Mouse (Mus musculus): ENCODE results near the gene Gpc5. TPM values are rescaled to one million over a fixed set of nuclear protein-coding genes. Genes with fewer than 3 reads are reported as not detected.
A peak's percentile ranks its signal among the peaks of the same experiment; 100 is the strongest.
"Not testable (repeated sequence)": the region's sequence is repeated elsewhere in the genome, so short reads cannot be mapped to it uniquely, and the experiment has no call there.

The Gpc5 gene
- polyA plus RNA-seq, 1 experiment, result 0.15 TPM

DNA sequence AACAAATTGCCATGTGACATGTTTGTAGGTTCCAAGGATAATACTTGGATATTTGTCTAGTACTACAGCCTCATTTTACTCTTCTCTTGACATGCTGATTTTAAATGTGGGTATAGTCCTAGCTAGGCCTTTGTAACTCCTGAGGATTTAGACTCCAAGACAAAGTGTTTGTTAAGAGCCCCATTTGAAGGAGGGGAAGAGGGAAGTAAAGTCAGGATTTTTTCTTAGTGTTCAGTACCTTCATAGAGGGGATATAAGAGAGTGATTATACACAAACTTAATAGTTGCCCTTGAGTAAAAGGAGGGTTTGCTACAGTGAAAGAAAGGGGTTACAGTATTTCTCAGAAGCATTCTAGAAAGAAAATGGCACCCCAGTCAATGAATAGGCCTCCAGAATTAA lies 42.2 kb upstream of the Gpc5 start:
- Histone ChIP-seq H3K27ac (ENCODE audit: control insufficient read depth, insufficient read depth, low read depth, low read length) (no peak overlapping the region), H3K4me3 (ENCODE audit: control insufficient read depth, low read depth, low read length) (no peak overlapping the region), H3K36me3 (ENCODE audit: control insufficient read depth, insufficient read depth, low read length) (0 out of 2 replicates have a peak, but pooled peaks cover 1% of the 10 kb centered on the region), H3K4me1 (ENCODE audit: control insufficient read depth, insufficient read depth, low read length) (no peaks in the 10 kb centered on the region), H3K27me3 (ENCODE audit: control insufficient read depth, insufficient read depth, low read length) (no peaks in the 10 kb centered on the region)
- TF ChIP-seq POLR2A (IDR thresholded peaks at IDR 0.05; ENCODE audit: control insufficient read depth, low read depth, low read length), result no peak
- TF ChIP-seq CTCF (IDR thresholded peaks at IDR 0.05; ENCODE audit: control insufficient read depth, insufficient read depth, insufficient replicate concordance, low read depth, low read length), result no peak

DNA sequence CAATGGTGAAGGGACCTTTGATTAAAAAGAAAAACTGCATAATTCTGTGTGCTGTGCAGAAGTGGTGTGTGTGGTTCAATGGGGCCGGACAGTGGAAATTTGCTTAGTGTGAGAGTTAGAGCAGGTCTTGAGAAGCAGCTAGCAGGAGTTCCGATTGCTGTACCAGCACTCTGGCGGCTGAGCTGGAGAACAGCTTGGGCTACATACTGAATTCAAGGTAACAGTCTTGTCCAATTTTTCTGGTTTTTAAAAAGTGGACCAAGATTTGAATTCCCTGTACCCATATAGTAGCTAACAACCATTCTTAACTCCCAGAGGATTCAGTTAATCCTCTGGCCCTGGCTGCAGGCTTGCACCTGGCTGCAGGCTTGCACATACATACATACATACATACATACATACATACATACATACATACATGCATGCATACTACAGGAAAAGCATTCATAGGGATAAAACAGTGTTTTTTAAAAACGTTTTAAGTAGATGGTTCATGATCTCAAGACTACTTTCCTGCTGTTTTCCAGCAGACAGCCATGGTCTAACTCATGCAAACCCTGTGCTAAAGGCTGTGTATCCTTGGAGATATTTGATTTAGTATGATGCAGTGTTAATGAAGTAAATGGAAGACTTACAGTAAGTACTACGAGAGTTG lies 40.8 kb upstream of the Gpc5 start:
- H3K27ac ChIP-seq (ENCODE audit: control insufficient read depth, insufficient read depth, low read depth, low read length), result no peak overlapping the region
- H3K4me3 ChIP-seq (ENCODE audit: control insufficient read depth, low read depth, low read length), result no peak overlapping the region
- H3K36me3 ChIP-seq (ENCODE audit: control insufficient read depth, insufficient read depth, low read length), result 0 out of 2 replicates have a peak, but pooled peaks cover 1% of the 10 kb centered on the region
- no peaks in the 10 kb centered on the region for H3K27me3 ChIP-seq (ENCODE audit: control insufficient read depth, insufficient read depth, low read length)
- no peaks in the 10 kb centered on the region for H3K4me1 ChIP-seq (ENCODE audit: control insufficient read depth, insufficient read depth, low read length)
- TF ChIP-seq POLR2A (IDR thresholded peaks at IDR 0.05; ENCODE audit: control insufficient read depth, low read depth, low read length) (no peak), CTCF (IDR thresholded peaks at IDR 0.05; ENCODE audit: control insufficient read depth, insufficient read depth, insufficient replicate concordance, low read depth, low read length) (no peak)

DNA sequence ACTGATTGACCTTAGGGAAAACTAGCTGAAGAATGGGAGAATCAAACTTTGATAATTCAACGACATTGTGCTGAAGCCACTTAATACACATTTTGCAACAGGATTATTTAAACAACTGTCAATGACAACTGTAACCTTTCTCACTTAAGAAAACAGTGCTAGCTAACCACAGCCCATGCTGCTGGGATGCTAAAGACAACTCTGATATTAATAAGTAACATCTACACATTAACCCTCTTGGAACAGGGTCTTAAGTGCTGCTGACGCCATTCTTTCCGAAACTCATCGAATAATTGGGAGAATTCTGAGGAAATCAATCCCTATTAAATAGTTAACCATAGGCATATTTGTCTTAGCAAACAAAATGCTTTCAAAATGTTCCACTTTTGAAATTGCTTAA lies 39.6 kb upstream of the Gpc5 start:
- Histone ChIP-seq H3K27me3 (ENCODE audit: control insufficient read depth, insufficient read depth, low read length) (no peaks in the 10 kb centered on the region), H3K4me1 (ENCODE audit: control insufficient read depth, insufficient read depth, low read length) (no peaks in the 10 kb centered on the region), H3K27ac (ENCODE audit: control insufficient read depth, insufficient read depth, low read depth, low read length) (no peak overlapping the region), H3K36me3 (ENCODE audit: control insufficient read depth, insufficient read depth, low read length) (0 out of 2 replicates have a peak, but pooled peaks cover 1% of the 10 kb centered on the region), H3K4me3 (ENCODE audit: control insufficient read depth, low read depth, low read length) (no peak overlapping the region)
- TF ChIP-seq CTCF (IDR thresholded peaks at IDR 0.05; ENCODE audit: control insufficient read depth, insufficient read depth, insufficient replicate concordance, low read depth, low read length) (no peak), POLR2A (IDR thresholded peaks at IDR 0.05; ENCODE audit: control insufficient read depth, low read depth, low read length) (no peak)

DNA sequence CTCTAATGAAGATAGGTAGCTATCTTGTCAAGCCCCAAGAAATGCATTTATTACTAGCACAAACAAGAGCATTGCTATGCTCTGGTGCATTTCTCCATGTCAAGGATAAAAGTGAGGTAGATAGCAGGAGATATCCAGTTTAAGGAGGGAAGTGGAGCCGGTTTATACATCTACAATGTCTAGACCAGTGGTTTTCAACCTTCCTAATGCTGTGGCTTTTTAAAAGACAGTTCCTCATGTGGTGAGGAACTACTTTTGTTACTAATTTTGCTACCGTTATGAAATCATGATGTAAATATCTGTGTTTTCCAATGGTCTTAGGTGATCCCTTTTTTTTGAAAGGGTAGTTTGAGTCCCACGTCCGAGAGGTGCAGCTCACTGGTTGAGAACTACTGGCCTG lies 37.8 kb upstream of the Gpc5 start:
- TF ChIP-seq POLR2A (IDR thresholded peaks at IDR 0.05; ENCODE audit: control insufficient read depth, low read depth, low read length) (no peak), CTCF (IDR thresholded peaks at IDR 0.05; ENCODE audit: control insufficient read depth, insufficient read depth, insufficient replicate concordance, low read depth, low read length) (no peak)
- H3K36me3 ChIP-seq (ENCODE audit: control insufficient read depth, insufficient read depth, low read length), result 0 out of 2 replicates have a peak, but pooled peaks cover 1% of the 10 kb centered on the region
- no peak overlapping the region for H3K27ac ChIP-seq (ENCODE audit: control insufficient read depth, insufficient read depth, low read depth, low read length)
- no peaks in the 10 kb centered on the region for H3K27me3 ChIP-seq (ENCODE audit: control insufficient read depth, insufficient read depth, low read length)
- H3K4me1 ChIP-seq (ENCODE audit: control insufficient read depth, insufficient read depth, low read length), result no peaks in the 10 kb centered on the region
- no peak overlapping the region for H3K4me3 ChIP-seq (ENCODE audit: control insufficient read depth, low read depth, low read length)

DNA sequence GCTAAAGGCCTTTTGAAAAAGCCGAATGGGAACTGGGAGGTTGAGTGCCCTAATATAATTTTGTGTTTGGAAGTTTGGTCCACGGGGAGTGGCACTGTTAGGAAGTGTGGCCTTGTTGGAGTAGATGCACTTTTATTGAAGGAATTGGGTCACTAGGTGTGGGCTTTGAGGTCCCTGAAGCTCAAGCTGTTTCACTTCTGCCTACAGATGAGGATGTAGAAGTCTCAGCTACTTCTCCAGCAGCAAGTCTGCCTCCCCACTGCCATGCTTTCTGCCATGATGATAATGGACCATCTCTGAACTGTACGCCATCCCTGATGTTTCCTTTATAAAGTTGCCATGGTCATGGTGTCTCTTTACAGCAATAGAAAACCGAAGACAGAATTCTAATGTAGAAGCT lies 34.5 kb upstream of the Gpc5 start:
- no peak for TF ChIP-seq CTCF (IDR thresholded peaks at IDR 0.05; ENCODE audit: control insufficient read depth, insufficient read depth, insufficient replicate concordance, low read depth, low read length)
- TF ChIP-seq POLR2A (IDR thresholded peaks at IDR 0.05; ENCODE audit: control insufficient read depth, low read depth, low read length), result no peak
- no peaks in the 10 kb centered on the region for H3K4me1 ChIP-seq (ENCODE audit: control insufficient read depth, insufficient read depth, low read length)
- no peak overlapping the region for H3K4me3 ChIP-seq (ENCODE audit: control insufficient read depth, low read depth, low read length)
- H3K36me3 ChIP-seq (ENCODE audit: control insufficient read depth, insufficient read depth, low read length), result no peaks in the 10 kb centered on the region
- H3K27ac ChIP-seq (ENCODE audit: control insufficient read depth, insufficient read depth, low read depth, low read length), result no peak overlapping the region
- no peaks in the 10 kb centered on the region for H3K27me3 ChIP-seq (ENCODE audit: control insufficient read depth, insufficient read depth, low read length)

DNA sequence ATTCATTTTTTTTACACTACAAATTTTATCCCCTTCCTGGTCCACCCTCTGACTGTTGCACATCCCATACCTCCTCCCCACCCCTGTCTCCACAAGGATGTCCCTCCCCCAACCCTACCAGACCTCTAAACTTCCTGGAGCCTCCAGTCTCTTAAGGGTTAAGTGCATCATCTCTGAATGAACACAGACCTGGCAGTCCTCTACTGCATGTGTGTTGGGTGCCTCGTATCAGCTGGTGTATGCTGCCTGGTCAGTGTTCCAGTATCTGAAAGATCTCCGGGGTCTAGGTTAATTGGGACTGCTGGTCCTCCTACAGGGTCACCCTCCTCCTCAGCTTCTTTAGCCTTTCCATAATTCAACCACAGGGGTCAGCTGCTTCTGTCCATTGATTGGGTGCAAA lies 25.9 kb upstream of the Gpc5 start:
- not testable (repeated sequence) for H3K27ac ChIP-seq (ENCODE audit: control insufficient read depth, insufficient read depth, low read depth, low read length); H3K36me3 ChIP-seq (ENCODE audit: control insufficient read depth, insufficient read depth, low read length); H3K4me3 ChIP-seq (ENCODE audit: control insufficient read depth, low read depth, low read length); H3K27me3 ChIP-seq (ENCODE audit: control insufficient read depth, insufficient read depth, low read length); H3K4me1 ChIP-seq (ENCODE audit: control insufficient read depth, insufficient read depth, low read length)

DNA sequence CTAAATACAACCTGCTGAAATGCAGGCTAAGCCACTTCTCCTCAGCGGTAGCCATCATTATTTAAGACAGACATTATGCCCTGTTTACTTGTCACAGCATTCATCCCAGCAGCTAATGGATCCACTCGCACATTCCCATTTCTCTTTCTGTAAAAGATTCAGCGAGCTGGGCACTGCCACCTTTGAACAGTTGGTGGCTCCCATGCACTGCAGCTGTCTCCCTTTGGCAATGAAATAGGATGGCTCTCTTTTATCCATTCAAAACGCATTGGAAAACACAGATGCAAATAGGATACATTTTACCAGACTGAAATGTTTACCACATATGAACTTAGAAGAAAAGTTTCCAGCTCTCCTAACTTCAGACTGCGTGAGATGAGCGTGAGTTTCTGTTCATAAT lies 21.5 kb upstream of the Gpc5 start:
- TF ChIP-seq CTCF (IDR thresholded peaks at IDR 0.05; ENCODE audit: control insufficient read depth, insufficient read depth, insufficient replicate concordance, low read depth, low read length) (peak; percentile 48; the same call in 1 of the 2 replicates), POLR2A (IDR thresholded peaks at IDR 0.05; ENCODE audit: control insufficient read depth, low read depth, low read length) (no peak)

DNA sequence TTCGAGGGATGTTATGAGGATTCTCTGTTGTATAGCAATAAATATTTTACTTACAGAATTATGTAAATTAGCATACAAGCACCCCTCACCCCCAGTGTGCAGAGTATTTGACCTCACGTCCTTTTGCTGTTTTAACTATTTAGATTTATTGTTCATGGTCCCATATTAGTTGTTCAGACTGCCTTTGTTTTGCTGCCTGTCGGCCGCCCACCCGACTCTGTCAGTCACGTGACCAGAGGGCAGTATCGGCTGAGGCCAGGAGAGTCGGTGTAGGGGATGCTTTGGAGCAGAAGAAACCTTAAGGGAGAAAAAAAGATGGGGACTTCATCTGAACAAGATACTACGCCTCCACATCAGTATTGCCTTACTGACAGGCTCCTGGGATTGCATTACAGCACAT lies 14.7 kb upstream of the Gpc5 start:
- Histone ChIP-seq H3K4me1 (ENCODE audit: control insufficient read depth, insufficient read depth, low read length) (no peaks in the 10 kb centered on the region), H3K27ac (ENCODE audit: control insufficient read depth, insufficient read depth, low read depth, low read length) (no peak overlapping the region), H3K36me3 (ENCODE audit: control insufficient read depth, insufficient read depth, low read length) (no peaks in the 10 kb centered on the region), H3K4me3 (ENCODE audit: control insufficient read depth, low read depth, low read length) (no peak overlapping the region), H3K27me3 (ENCODE audit: control insufficient read depth, insufficient read depth, low read length) (no peaks in the 10 kb centered on the region)
- TF ChIP-seq POLR2A (IDR thresholded peaks at IDR 0.05; ENCODE audit: control insufficient read depth, low read depth, low read length) (no peak), CTCF (IDR thresholded peaks at IDR 0.05; ENCODE audit: control insufficient read depth, insufficient read depth, insufficient replicate concordance, low read depth, low read length) (no peak)

More for the DNA sequence above, 21.5 kb upstream of the Gpc5 start:
- no peaks in the 10 kb centered on the region for H3K4me1 ChIP-seq (ENCODE audit: control insufficient read depth, insufficient read depth, low read length)
- no peak overlapping the region for H3K4me3 ChIP-seq (ENCODE audit: control insufficient read depth, low read depth, low read length)
- no peaks in the 10 kb centered on the region for H3K27me3 ChIP-seq (ENCODE audit: control insufficient read depth, insufficient read depth, low read length)
- no peak overlapping the region for H3K27ac ChIP-seq (ENCODE audit: control insufficient read depth, insufficient read depth, low read depth, low read length)
- no peaks in the 10 kb centered on the region for H3K36me3 ChIP-seq (ENCODE audit: control insufficient read depth, insufficient read depth, low read length)
